ENCODE assay signal across 8 mouse cellular contexts in genomic region chr11:116994095-116994582, GRCm38 (mm10).
DNase-seq lines count a peak whose midpoint lies in the region; ATAC-seq and TF ChIP-seq lines count a peak whose summit lies in the region.

No protein-coding gene starts in this region.

- no peak overlapping the region; the same call in 1 of the 2 replicates for H3K9ac ChIP-seq in midbrain, embryonic 14.5 days (replicated peaks; ENCODE audit: low read length)

- TF ChIP-seq POLR2A in lung, adult 2 months (IDR thresholded peaks at IDR 0.05; ENCODE audit: borderline replicate concordance, extremely low read depth, low read depth, low read length) = no peak

- H3K27ac ChIP-seq in midbrain, embryonic 14.5 days (replicated peaks; ENCODE audit: low read depth, low read length) = peak overlapping the region; percentile 61

- peak; percentile 61 for TF ChIP-seq CTCF in lung, adult 2 months (IDR thresholded peaks at IDR 0.05; ENCODE audit: insufficient read depth, low read length)

- peak overlapping the region; percentile 46 for H3K4me2 ChIP-seq in midbrain, embryonic 14.5 days (ENCODE audit: low read length)

- ATAC-seq in midbrain, embryonic 14.5 days (ENCODE audit: low FRiP score, low TSS enrichment) = peak; percentile 40; the same call in 1 of the 2 replicates
- ATAC-seq in erythroid progenitor cell, adult 5-6 weeks (replicated peaks; ENCODE audit: low FRiP score, poor library complexity, severe bottlenecking) = no peak

- no peaks in the 10 kb centered on the region for H3K27me3 ChIP-seq in midbrain, embryonic 14.5 days (ENCODE audit: control insufficient read depth, insufficient read depth, low read length)

- WGBS in lung, adult 2 months = 9% methylated on average over 18 of the region's 18 CpGs
- WGBS in midbrain, embryonic 14.5 days = 1% methylated on average over 18 of the region's 18 CpGs

- no peak overlapping the region for H3K4me3 ChIP-seq in lung, adult 2 months (replicated peaks; ENCODE audit: extremely low read depth, low read depth, low read length)
- H3K4me3 ChIP-seq in midbrain, embryonic 14.5 days (replicated peaks; ENCODE audit: low read depth, low read length) = peak overlapping the region; percentile 18

- intact Hi-C loops in heart, postnatal 36 days (cut with DNase I) = loop anchor here (2.0 kb wide), 1 partner anchor 75 kb away; the partner anchor contains the start of gene Mgat5b

- DNase-seq in lung, adult 2 months = peak; percentile 28
- no peak for DNase-seq in lung, postnatal 25 days (ENCODE audit: low spot score)
- peak; percentile 76 for DNase-seq in embryo, embryonic 10 days (ENCODE audit: low spot score)
- peak; percentile 24 to 27 for DNase-seq in heart, postnatal 36 days
- DNase-seq in layer of hippocampus, postnatal 14 days (ENCODE audit: low spot score in 2 of 2) = peak; percentile 48 to 51
- peak; percentile 87 for DNase-seq in midbrain, embryonic 14.5 days
- DNase-seq in thymus, postnatal 25 days = peak; percentile 52

- no peaks in the 10 kb centered on the region for H3K4me1 ChIP-seq in lung, adult 2 months (ENCODE audit: control insufficient read depth, insufficient read depth, low read length)
- H3K4me1 ChIP-seq in midbrain, embryonic 14.5 days (ENCODE audit: control insufficient read depth, insufficient read depth, low read length) = peaks cover 11% of the 10 kb centered on the region

- H3K36me3 ChIP-seq in midbrain, embryonic 14.5 days (ENCODE audit: control insufficient read depth, insufficient read depth, low read length) = no peaks in the 10 kb centered on the region

- no peaks in the 10 kb centered on the region for H3K9me3 ChIP-seq in midbrain, embryonic 14.5 days (ENCODE audit: control insufficient read depth, low read length)
